Mouse (Mus musculus) cerebellum, adult 8-10 months (tissue): ENCODE measurements around the gene Hnrnpf.
"Not testable (repeated sequence)": the region's sequence is repeated elsewhere in the genome, so short reads cannot be mapped to it uniquely, and the experiment has no call there.

Experiments used
- DNase-seq: peaks from one replicate; pipeline ENCODE4 v3.0.0; 2022

Gene Hnrnpf

DNA sequence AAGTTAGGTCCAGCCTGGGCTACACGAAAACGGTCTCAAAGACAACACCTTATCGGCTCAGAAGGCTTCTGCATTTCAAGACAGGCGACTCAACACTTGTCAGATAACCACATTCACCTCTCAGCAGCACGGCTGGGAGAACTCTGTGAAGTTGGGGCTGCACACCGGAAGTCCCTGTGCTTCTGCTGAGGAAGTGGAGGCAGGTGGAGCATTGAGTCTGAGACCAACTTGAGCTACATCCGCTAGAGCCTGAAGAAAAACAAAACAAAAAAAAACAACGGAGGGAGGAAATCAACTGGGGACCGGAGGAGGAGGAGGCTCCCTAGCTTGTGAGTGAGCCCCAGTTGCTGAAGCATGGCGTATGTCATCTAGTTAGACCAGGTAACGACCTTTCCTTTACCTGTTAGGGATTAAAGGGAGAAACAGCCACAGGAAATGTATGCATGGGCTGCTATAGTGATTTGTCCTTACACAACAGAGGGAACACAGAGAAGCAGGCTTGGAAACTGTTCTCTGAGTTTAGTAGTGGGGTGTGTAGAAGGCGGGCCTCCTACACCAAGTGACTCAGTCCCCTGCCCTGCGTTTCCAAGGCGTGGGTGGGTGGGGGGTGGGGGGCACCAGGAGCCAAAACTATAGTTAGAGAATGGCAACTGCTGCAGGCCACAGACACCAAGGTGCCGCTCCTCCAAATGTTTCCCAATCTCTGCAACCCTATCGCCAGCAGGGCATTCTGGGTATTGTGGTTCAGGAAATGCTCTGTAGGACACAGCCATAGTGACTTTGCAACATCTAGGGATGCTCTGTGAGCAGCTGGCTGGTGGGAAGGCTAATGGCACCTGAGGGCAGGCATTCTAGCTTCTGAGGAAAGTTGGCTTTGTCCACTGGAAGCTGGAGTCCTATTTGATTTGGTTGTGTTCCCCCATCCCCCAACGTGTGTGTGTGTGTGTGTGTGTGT is at the start of gene Hnrnpf:
Gene Hnrnpf (plus strand): TSS at position 199 of the 955 bp plus-strand sequence.
- no peak for DNase-seq

GRCm38 (mm10) chr6:117851747-117852146 is 48.4 kb upstream of the Hnrnpf start:
- no peak for DNase-seq

- no peak for DNase-seq
Observed at GRCm38 (mm10) chr6:117857990-117858389, 42.1 kb upstream of the Hnrnpf start.

GRCm38 (mm10) chr6:117861848-117862247 is 38.3 kb upstream of the Hnrnpf start, which contains the start of gene Zfp239:
Gene Zfp239 (plus strand): TSS chr6:117862100.
- no peak for DNase-seq

- DNase-seq = no peak
Observed at GRCm38 (mm10) chr6:117862465-117862864, 37.7 kb upstream of the Hnrnpf start.

- peak; percentile 61 for DNase-seq
Observed at GRCm38 (mm10) chr6:117862899-117863620, 37.1 kb upstream of the Hnrnpf start.

- DNase-seq = no peak
Observed at GRCm38 (mm10) chr6:117863751-117864150, 36.4 kb upstream of the Hnrnpf start.

GRCm38 (mm10) chr6:117868187-117868586 is 31.9 kb upstream of the Hnrnpf start:
- DNase-seq = no peak

DNA sequence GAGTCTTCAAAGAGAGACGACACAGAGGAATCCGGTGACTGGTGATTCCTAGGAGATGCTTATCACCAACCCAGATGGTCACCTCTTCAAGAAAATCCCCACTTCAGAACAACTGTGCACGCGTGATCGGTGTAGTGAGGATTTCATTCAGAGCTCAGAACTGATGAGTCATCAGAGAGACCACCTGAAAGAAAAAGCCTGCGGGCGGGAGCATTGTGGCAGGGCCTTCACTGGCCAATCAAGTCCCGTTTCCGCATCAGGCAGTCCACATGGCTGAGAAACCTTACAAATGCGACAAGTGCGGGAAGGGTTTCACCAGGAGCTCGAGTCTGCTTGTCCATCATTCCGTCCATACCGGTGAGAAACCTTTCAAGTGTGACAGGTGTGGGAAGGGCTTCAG is 29.1 kb upstream of the Hnrnpf start:
- DNase-seq = no peak

DNA sequence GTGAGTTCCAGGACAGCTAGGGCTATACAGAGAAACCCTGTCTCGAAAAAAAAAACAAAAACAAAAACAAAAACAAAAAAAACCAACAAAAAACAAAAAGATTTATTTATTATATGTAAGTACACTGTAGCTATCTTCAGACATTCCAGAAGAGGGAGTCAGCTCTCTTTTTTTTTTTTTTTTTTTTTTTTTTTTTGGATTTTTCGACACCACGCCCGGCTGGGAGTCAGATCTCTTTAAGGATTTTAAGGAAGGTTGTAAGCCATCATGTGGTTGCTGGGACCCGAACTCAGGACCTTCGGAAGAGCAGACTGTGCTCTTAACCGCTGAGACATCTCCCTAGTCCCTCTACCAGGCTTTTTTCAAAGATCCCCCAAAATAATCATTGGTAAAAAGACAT is 26.7 kb upstream of the Hnrnpf start:
- not testable (repeated sequence) for DNase-seq

DNA sequence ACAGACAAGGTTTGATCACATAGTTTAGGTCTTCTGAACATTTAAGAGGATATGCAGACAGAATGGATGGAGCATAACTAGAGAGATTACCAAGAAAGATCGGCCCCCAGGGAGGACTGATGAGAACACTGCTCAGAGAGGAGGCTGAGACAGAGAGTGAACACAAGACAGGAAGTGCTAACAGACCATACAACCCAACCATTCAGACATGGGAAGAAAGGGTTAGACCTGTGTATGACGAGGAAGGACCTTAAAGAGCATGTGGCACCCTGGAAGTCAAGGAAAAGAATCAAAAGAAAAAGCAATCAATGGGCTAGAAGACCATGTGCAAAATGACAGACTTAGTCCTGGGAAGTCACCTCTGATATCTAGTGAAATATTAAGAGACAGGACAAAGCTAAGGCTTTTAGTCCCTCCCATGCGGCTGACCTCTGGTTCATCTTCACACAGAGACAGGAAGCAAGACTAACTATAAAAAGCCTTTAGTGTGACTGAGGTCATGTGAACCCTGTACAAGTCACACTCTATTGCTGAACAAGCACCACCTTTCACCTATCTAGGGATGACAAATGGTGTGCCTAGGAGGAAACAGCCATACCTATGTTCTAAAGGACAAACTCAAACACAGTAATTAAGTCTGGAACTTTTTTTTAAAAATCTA is 25.4 kb upstream of the Hnrnpf start:
- no peak for DNase-seq

DNA sequence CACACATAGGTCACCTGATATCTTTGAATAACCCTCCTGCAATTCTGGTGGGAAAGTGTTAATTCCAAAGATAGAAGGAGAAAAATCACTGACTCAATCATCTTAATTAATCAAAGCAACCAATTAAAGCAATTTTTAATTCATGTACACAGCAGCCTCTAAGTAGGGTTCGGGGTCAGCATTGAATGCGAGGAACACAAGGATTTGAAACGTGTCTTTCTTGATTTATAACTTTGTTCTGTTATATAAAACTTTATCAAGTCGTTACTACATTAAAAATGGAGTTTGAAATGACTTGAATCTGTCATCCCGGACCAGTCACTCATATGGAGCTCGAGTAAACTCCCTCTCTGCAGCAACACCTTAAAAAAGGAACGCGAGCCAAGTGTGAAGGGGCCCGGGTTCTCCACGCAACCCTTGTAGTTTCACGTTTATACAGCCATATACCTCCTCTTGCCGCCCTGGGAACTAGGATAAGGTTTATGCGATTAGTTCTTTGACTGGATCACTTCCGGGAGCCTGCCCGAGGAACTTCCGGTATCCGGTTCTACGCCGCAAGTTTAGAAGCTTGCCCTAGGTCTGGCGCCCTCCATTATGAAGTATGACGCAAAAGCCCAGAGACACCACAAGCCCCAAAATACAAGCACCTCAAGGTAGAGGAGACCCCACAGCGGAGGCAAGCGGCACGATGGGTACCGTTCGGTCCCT is 21.3 kb upstream of the Hnrnpf start:
- DNase-seq = no peak

DNA sequence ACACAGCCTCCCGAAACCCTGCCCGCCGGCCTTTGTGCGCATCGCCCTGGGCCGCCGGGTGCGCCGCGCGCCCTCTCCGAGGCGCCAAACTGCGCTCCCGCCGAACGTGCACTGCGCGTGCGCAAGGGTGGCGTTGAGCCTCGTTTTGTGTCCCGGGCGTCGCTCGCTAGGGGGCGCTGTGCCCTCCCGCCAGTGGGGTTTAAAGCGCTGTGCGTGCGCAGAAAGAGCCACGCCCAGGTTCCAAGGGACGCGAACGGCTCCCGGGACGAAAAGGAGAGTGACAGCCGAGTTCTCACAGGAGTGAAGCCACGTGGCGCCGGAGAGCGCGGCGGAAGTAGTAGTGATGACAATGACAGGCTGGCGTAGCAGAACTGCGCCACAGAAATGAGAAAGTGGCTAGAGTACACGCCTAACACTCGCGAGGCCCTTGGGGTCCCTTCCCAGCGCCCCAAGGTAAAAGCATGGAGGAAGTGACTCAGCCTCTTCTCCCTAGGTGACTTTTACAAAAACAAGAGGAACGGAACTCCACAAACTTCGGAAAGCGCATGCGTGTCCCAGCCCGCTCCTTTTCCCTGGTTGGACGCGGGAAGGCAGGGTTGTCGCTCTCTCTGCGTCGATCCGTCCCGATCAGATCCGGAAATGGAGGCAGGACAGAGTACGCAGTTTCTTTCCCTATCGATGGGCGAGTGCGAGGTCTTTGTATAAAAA is 20.6 kb upstream of the Hnrnpf start:
- peak; percentile 100 for DNase-seq

DNA sequence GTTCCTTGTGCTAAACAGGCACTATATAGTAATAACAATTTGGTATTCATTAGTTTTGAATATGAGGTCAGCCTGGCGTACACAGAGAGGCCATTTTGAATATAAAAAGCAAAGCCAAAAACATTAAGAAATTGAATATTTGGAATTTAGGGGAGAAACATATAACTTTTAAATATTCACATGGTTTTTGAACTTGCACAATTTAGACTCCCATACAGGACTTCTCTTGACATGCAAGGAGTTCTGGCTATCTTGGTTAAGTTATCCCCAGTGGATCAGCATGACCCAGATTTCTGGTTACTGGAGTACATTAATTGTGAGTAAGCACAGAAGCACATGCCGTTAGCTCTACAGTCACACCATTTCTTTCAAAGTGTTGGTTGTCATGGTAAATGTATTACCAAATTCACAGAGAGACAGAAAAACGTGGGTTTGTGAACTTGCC is 19.7 kb upstream of the Hnrnpf start:
- no peak for DNase-seq

- DNase-seq = no peak
Observed at GRCm38 (mm10) chr6:117881229-117881628, 18.9 kb upstream of the Hnrnpf start.

DNA sequence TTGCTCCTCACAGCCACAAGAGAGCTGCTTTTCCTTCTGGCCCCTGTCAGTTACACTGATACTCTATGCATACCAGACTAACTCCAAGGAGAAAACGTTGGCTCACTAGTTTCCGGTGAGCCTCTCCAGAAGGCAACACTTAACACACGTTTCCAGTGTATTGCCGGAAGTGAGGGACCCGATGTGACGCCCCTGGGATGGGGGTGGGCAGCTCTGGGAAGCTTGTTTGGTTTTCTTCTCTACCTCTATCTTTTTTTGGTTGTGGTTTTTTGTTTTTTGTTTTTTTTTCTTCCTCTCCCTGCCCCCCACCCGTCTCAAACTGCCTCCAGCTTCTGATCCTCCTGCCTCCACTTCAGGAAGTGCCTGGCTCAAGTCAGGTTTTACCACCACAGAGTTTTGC is 18.1 kb upstream of the Hnrnpf start:
- DNase-seq = no peak

DNA sequence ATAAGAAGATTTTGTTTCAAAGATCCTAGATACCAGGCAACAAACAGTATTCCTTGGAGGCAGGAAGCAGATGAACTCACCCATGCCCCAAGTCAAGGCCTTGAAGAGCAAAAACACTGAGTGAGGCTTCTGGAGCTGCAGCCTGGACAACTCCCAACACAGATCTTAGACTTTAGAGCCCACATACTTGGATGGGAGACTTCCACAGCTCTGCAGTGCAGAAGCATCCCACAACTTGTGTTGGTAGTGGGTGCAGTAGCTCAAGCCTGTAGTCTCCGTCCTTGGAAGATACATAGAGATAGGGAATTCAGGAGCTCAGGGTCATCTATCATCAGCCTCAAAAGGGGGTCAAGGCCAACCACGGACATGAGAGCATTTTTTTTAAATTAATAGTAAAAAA is 14.2 kb upstream of the Hnrnpf start:
- no peak for DNase-seq

DNA sequence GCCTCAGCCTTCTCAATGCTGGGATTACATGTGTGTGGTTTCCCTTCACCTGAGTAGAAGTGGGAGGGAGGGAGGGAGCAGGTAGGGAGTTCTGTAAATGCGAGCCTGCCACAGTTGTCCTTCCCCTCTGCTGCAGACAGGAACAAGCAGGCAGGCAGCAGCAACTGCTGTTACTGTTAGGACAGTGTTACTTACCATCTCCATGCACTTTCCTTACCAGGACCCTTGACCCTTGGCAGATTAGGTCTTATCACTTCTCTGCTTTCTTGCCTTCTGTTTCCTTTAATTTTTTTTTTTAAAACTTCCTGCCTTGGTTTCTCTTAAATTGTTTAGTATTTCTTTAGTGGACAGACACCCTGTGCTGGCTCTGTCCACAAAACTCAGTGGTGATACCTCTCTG is 12.1 kb upstream of the Hnrnpf start:
- no peak for DNase-seq

DNA sequence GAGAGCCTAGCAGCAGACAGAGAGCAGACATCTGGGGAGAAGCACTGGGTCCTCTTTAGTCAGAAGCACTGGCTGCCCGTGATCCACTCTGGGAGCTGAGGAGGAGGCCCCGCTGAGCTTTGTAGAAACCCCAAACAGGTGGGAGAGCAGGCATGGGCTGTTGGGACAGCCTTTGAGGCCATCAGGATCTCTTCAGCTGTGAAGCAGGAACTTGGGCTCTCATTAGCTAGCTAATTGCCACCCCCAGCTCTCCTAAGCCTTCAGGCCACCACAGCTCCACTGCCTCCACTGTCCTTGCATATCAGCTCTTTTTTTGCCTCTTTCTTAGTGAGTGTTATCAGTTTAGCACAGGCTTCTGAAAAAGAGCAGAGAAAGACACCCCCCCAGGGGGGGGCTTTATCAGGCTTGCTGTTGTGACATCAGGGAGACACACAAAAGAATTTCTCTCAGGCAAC is 11.5 kb upstream of the Hnrnpf start:
- no peak for DNase-seq

- no peak for DNase-seq
Observed at GRCm38 (mm10) chr6:117890257-117890656, 9.9 kb upstream of the Hnrnpf start.

DNA sequence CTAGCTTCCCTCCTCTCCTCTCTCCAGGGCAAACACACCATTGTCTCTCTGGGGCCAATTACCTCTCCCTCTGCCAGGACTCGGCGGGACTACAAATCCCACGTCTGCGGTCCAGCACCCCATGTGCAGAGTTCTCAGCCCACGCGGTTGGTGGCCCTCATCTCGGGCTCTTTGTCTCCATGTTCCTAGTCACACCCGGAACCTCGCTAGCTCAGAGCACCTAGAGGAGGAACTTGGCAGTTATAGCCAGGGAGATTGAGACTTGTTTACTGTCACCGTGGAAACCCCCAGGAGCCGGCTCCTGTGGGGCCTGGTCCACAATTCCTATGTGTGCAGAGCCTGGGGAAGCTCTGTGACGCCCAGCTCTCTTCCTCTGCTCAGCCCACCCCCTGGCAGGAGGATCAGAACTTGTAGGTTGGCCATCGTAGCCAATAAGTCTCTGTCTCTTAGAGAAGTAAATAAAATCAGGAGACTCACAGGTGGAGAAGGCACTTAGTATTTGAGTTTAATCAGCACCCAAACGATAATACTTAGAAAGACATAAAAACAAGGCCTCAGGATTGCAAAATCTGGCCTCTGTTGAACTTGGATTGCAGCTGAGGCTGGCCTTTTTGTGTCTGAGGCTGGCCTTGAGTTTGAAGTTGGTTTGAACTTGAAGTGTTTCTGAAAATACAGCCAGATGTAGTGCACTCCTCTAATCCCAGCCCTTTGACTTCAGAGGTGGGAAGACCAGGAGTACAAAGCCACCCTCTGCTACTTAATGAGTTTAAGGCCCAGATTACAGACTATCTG is 8.6 kb upstream of the Hnrnpf start:
- DNase-seq = no peak
